Mouse (Mus musculus) myocyte (in vitro differentiated cells): ENCODE data around the gene Kif27.

Experiments used
- POLR2A ChIP-seq: IDR thresholded peaks from one replicate; pipeline ENCODE4 v1.6.1; 2011; ENCODE audit warnings: low read depth, mild to moderate bottlenecking, control low read depth, moderate library complexity; ENCODE audit not compliant: insufficient read length
- POLR2AphosphoS2 ChIP-seq: IDR thresholded peaks from one replicate; pipeline ENCODE4 v1.6.1; 2011; ENCODE audit warnings: low read depth, control low read depth; ENCODE audit not compliant: insufficient read length
- USF1 ChIP-seq: IDR thresholded peaks from one replicate; pipeline ENCODE4 v1.6.1; 2011; ENCODE audit warnings: low read depth, mild to moderate bottlenecking, control low read depth, moderate library complexity

DNA sequence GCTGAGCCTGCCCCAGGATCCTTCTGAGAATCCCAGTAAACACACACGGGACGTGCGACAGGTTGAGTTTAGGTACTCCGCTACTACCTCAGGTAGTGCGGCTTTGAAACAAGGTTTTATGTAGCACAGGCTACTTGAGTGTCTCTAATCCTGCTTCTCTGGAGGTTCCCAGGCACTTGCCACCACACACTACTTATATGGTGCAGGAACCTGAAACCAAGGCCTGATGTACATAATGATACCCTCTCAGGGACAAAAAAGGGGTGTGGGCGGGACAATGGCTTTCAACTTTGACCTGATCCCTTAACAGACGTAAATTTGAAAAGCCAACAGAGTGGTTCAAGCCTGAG lies 357 bp upstream of the Kif27 start:
- TF ChIP-seq USF1 (no peak), POLR2A (no peak), POLR2AphosphoS2 (no peak)
